Mouse (Mus musculus): Measurements from ENCODE around the gene Mob4.

GRCm38 (mm10) chr1:55157329-55157728 is 26.3 kb downstream of the Mob4 start:
- TF ChIP-seq CTCF (IDR thresholded peaks at IDR 0.05) (no peak), POLR2A (IDR thresholded peaks at IDR 0.05; ENCODE audit: insufficient read depth, low read depth, low read length) (no peak)
